In the genomic region with DNA sequence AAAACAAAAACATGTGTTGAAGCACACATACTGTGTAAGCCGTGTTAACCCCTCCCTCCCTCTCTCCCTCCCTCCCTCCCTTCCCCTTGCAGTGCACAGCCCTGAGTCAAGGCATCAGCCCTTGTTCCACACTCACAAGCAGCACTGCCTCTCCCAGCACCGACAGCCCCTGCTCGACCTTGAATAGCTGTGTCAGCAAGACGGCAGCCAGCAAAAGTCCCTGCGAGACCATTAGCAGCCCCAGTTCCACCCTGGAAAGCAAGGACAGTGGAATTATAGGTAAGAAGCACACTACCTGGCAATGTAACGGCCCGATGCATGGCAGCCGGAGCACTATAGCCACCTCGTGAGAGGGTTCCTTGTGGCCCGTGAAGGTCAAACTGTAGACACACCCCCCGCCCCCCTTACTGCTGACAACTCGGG, we compare ENCODE assay signal across 8 mouse cellular contexts.
DNase-seq lines count a peak whose midpoint lies in the region; ATAC-seq and TF ChIP-seq lines count a peak whose summit lies in the region.

No protein-coding gene starts in this region.

- no peak for TF ChIP-seq EP300 in stomach, postnatal 0 days (optimal IDR thresholded peaks at IDR 0.05)

- H3K36me3 ChIP-seq in forebrain, embryonic 11.5 days (ENCODE audit: control insufficient read depth, insufficient read depth, low read length): no peaks in the 10 kb centered on the region; the same call in 1 of the 2 replicates
- no peaks in the 10 kb centered on the region for H3K36me3 ChIP-seq in stomach, postnatal 0 days (ENCODE audit: control insufficient read depth, insufficient read depth, low read length)

- no peak overlapping the region for H3K9ac ChIP-seq in forebrain, embryonic 11.5 days (ENCODE audit: low read length)
- no peak overlapping the region for H3K9ac ChIP-seq in stomach, postnatal 0 days (ENCODE audit: low read length)

- no peak overlapping the region for H3K4me2 ChIP-seq in forebrain, embryonic 11.5 days (ENCODE audit: low read depth, low read length, severe bottlenecking)
- no peak overlapping the region for H3K4me2 ChIP-seq in stomach, postnatal 0 days (replicated peaks; ENCODE audit: low read depth)

- no peak overlapping the region for H3K27ac ChIP-seq in forebrain, embryonic 11.5 days (ENCODE audit: low read depth, low read length)
- H3K27ac ChIP-seq in stomach, postnatal 0 days (replicated peaks): peak overlapping the region; percentile 45; the same call in 1 of the 2 replicates

- H3K4me1 ChIP-seq in forebrain, embryonic 11.5 days (replicated peaks; ENCODE audit: control insufficient read depth, insufficient read depth, low read length): peaks cover 14% of the 10 kb centered on the region; the same call in 1 of the 2 replicates
- peaks cover 12% of the 10 kb centered on the region for H3K4me1 ChIP-seq in stomach, postnatal 0 days (replicated peaks; ENCODE audit: control insufficient read depth, insufficient read depth)

- no peaks in the 10 kb centered on the region for H3K9me3 ChIP-seq in forebrain, embryonic 11.5 days (ENCODE audit: control insufficient read depth, low read length)
- no peaks in the 10 kb centered on the region for H3K9me3 ChIP-seq in stomach, postnatal 0 days (ENCODE audit: control insufficient read depth, low read length)

- ATAC-seq in forebrain, embryonic 11.5 days (replicated peaks; ENCODE audit: low FRiP score): peak; percentile 70; the same call in 1 of the 2 replicates
- no peak for ATAC-seq in stomach, postnatal 0 days (ENCODE audit: low FRiP score, low TSS enrichment)

- WGBS in forebrain, embryonic 11.5 days: 35% methylated on average over 12 of the region's 12 CpGs
- WGBS in stomach, postnatal 0 days: 44% methylated on average over 12 of the region's 12 CpGs

- H3K4me3 ChIP-seq in forebrain, embryonic 11.5 days (ENCODE audit: low read depth, low read length): no peak overlapping the region
- H3K4me3 ChIP-seq in stomach, postnatal 0 days (ENCODE audit: low read depth, low read length): no peak overlapping the region

- intact Hi-C loops in gastrocnemius, postnatal 36 days (cut with DNase I): no loop called here

- no peaks in the 10 kb centered on the region for H3K27me3 ChIP-seq in forebrain, embryonic 11.5 days (ENCODE audit: control insufficient read depth, insufficient read depth, low read length)
- H3K27me3 ChIP-seq in stomach, postnatal 0 days (ENCODE audit: control insufficient read depth, insufficient read depth, low read length): no peaks in the 10 kb centered on the region

- TF ChIP-seq CTCF in stomach, postnatal 0 days (IDR thresholded peaks at IDR 0.05; ENCODE audit: low read depth): no peak

- peak; percentile 62 for DNase-seq in ovary, postnatal 36 days (ENCODE audit: low spot score)
- DNase-seq in ovary, postnatal 10 days (ENCODE audit: low spot score): no peak
- peak; percentile 57 for DNase-seq in forebrain, embryonic 11.5 days (ENCODE audit: low spot score)
- DNase-seq in kidney, postnatal 25 days: peak; percentile 35 to 82
- DNase-seq in stomach, postnatal 0 days (ENCODE audit: low spot score): no peak
- no peak for DNase-seq in gastrocnemius, postnatal 36 days
- no peak for DNase-seq in thymus, postnatal 14 days
- DNase-seq in left cerebral cortex, adult 9 months (ENCODE audit: low spot score in 2 of 2): no peak

Comparison
In these comparisons a context has a peak if more than half of its experiments do, and no peak if none do; other contexts are left out.
1. DNase-seq: peak in ovary, postnatal 36 days (single experiment), forebrain, embryonic 11.5 days (single experiment) and kidney, postnatal 25 days (2 of 2); none in ovary, postnatal 10 days (single experiment), stomach, postnatal 0 days (single experiment), gastrocnemius, postnatal 36 days (0 of 2), thymus, postnatal 14 days (single experiment) and left cerebral cortex, adult 9 months (0 of 2).